Mouse (Mus musculus) c-Kit-negative CD71-positive TER-119-positive erythroid progenitor cells, embryonic 14.5 days (primary cell): ENCODE data around the gene Tsga10ip.

Source experiments
- DNase-seq: peaks from one replicate; pipeline ENCODE4 v3.0.0-alpha.2; 2013; ENCODE audit warnings: low read depth, low spot score

The Tsga10ip gene

DNA sequence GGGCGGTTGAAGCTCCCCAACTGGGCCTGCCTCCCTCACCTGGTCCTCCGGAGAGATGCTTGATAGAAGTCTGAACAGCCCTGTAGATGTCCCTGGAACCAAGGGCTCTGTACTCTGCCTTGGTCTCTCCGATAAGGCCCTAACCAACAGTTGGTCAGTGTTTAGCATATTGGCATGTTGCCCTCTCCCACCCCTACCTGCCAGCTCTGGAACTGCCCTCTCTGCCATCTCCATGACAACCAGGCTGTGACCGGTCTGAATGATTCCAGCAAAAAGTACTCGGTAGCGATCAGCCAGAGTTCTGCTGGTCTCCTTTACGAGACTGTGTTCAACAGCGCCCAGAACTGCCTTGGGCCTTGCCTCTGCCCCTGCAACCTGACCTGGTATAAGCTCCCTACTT is at the start of gene Tsga10ip:
Gene Tsga10ip (minus strand): TSS at position 234 of the 400 bp plus-strand sequence.
- no peak for DNase-seq

DNA sequence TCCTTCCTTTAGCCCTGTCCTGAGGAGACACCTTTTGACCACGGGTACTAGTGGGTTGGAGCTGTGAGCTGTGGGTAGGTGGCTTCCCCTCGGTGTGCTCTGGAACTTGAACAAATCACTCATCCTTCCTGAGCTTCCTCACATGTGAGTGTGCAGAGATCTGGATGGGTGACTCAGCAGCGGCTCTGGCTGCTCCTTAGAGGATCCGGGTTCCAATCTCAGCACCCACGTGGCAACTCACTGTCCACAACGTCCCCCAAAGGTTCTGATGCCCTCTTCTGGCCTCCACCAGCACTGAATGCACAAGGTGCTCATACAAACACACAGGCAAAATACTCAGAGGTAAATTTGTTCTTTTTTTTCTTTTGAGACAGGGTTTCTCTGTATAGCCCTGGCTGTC is 49.4 kb upstream of the Tsga10ip start:
- DNase-seq, result no peak

DNA sequence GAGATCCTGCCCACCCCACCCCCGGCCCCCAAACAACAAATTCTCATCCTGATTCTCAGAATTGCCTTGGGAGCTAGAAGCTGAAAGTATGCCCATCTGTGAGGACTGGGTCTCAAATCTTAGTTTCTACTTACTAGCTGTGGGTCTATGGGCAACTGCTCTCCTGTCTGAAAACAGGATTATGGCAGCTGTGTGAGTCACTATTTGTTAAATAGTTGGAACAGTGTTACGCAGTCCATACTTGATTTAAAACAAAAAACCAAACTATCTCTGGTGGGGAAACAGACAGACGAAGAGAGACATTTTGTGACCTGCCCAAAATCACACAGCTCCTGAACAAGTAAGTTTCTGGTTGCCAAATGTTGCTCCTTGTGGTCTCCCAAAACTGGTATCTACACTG is 47.3 kb upstream of the Tsga10ip start:
- DNase-seq, result no peak

DNA sequence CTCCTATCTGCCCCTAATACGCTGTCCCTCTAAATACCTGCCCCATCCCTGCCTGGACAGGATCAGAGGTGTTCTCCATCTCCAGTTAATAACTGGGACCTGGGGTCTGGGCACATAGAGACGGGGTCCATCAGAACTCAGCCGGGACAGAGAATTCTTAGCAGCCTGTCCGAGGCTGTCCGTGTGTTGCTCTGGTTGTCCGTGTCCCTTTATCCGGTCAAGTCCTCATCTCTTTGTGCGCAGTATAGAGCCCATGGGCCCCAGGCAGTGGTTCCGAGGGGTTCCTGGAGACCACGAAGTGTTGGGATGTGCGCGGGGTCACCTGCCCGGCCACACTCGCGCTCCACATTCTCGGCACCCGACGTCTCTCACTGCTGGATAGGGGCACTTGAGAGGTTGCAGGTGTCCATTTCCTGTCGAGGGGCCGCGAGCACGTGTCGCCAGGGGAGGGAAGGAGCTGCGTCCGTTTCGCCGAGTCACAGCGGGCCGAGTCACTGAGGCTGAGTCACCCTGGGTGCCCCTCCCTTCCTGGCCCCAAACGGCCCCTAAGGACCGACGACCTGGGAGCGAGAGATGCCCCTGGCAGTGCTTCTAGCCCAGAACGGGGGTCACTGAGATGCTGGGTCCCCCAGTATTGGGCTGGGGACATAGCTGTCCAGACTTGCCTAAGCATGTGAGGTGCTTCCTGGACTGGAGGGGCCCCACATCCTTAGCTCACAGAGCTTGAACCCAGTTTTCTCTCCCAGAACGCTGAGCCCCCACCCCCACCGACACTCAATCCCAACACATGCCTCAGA is 46.2 kb upstream of the Tsga10ip start:
- DNase-seq, result no peak

DNA sequence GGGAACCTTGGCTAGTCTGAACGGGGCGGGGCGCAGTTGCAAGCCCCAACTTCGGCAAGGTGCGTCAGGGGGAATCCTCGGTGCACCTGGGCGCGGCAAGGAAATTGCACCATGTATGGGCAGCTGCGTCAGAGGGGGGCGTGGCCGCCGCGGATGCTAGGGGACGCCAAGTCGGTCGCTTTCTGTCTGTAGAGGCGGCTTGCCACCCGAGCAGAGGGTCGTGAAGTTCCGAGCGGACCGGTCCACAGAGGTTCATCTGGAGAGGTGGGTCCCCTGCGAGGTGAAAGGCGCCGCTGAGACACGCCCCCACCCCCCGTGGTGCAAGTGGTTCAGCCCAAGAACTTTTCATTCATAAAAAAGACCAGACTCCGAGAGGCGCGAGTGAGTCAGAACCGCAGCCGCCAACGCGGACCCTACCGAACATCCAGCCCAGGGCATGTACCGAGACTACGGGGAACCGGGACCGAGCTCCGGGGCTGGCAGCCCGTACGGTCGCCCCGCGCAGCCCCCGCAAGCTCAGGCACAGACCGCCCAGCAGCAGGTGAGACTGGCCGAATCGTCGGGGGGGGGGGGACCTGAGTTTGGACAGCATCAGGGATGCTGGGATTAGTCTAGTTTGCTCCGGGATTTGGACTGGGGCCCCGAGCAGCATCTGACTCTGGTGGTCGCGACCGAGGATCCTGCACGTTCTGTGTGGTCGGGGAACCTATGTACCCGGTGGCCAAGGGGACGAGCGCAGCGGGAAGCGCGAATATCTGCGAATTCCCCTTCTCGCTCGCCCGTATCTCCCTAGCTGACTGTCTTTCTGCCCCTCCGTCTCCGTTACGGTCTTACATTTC is 45.4 kb upstream of the Tsga10ip start, which contains the start of gene Fosl1:
Gene Fosl1 (plus strand): TSS at position 33 of the 839 bp plus-strand sequence.
- no peak for DNase-seq

DNA sequence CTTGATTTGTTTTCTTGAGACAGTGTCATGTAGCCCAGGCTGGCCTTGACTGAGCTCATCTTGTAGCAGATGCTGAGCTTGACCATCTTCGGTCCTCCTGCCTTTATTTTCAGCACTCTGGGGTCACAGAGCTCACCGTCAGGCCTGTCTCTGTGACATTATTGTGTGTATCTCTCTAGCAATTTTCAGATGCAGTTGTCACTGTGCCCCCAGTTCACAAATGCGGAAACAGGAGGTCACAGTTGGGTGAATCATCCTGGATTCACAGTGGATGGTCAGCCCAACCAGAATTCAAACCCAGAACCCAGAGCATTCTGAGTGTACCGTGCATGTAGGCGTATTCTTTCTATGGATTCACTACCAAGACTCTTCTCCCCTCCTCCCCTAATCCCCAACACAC is 43.4 kb upstream of the Tsga10ip start:
- DNase-seq, result no peak

DNA sequence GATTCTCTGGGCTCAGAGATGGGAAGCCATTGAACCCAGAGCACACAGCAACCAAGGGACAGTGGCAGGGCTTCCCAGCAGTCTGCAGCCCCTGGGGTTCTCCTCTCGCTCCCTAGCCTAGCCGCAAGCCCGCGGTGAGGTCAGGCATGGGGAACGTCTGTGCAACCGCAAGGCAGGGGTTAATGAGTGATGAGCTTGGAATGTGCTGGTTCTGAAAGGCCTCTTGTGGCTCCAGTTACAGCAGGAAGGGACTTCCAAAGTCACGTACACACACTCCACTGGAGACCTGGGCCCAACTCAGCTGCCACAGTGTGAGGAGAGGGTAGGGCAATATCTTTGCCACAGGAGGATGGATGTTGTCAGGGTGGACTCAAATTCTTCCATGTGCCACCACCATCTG is 42.6 kb upstream of the Tsga10ip start:
- DNase-seq, result no peak

DNA sequence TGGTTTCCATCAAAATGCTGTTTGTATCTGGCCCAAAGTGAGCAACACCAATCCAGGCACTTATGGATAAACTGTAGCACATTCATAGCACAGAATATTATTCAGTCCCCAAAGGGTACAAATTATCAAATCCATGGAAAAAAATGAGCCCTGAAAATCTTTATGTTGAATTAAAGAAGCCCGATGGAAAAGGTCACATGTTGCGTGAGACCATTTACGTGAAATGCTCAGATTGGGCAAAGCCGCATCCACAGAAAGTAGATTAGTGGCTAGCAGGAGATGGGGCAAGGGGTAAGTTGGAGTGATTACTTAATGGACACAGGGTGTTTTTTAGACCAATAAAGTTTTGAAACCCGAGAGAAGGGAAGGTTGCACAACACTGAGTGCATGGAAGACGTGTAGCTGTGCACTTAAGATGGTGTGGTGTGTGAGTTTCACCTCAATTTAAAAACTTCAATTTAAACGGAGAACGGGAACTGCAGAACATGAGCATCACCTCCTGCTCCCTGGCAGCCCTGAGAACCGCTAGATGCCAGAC is 42.1 kb upstream of the Tsga10ip start:
- no peak for DNase-seq

DNA sequence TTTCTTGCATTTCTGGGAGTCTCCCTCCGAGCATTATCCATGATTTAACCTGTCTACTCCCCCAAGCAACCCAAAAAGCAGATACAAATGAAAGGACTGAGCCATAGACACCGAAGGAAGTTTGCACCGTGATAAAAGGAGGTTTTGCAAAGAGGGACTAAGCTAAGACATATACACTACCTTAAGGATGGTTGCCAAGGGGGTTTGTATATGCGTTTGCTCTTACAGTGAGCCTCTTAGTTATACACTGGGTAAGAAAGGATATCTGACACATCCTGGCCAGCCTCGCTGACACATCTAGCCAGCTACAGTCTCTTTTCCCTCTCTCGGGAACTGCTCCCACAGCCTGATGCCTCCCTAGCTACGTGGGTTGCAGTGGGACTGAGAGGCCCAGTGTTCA is 31.6 kb upstream of the Tsga10ip start:
- no peak for DNase-seq

DNA sequence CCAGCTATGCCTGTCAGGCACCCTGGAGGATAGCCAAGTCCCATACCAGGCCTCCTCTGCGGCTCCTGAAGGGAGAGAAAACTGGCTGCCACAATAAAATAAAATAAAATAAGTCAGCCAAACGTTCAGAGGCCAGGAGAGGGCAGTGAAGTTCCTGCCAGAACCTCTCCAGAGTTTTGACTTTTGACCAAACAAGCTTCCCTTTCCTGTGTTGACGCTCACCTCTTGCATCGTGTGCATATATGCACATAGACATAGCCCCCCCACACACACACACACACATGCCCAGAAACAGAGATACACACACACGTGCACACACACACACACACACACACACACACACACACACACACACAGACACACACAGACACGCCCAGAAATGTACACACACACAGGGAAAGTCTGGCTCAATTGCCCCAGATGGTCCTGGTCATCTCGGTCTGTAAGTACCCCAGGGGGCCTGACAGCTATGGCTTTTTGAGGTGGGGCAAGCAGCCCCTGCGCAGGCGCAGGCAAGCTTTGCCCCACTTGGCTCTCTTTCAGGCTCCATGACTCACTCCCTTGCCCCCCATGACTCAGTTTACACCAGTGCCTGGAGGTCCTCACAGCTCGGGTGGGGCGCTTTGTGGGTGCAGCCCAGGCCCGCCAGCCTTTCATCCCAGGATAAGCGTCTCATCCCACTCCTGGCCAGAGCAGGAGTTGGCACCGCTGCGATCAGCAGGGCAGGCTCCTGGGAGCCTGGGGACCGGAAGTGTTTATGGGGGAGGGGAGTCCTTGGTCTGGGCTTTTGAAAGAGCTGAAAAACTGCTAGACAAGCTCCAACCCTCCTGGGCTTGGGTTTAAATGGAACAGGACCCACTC is 30.9 kb upstream of the Tsga10ip start:
- no peak for DNase-seq

DNA sequence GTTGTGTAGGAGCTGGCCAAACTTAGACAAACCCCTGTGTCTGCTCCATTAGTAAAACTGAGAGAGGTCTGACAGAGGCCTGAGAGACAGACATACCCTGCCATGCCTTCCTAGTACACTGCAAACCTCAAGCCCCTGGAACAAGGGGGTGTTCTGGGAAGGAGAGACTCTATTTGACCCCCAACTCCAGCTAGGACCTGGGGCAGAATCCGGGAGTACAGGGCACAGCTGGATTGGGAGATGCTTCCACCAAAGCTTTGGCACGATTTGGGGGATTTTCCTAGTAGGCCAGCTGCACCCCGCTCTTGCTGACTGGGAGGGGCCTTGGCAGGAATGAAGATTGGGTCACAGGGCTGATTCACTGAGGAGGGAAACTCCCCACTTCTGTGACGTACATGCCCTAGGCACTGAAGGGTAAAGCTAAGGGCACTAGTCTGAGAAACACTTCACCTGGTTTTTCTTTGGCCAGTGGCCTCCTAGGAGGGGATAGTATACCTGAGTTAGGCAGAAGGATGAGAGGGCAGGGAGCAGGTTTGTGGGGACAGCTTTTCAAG is 29.7 kb upstream of the Tsga10ip start:
- no peak for DNase-seq

DNA sequence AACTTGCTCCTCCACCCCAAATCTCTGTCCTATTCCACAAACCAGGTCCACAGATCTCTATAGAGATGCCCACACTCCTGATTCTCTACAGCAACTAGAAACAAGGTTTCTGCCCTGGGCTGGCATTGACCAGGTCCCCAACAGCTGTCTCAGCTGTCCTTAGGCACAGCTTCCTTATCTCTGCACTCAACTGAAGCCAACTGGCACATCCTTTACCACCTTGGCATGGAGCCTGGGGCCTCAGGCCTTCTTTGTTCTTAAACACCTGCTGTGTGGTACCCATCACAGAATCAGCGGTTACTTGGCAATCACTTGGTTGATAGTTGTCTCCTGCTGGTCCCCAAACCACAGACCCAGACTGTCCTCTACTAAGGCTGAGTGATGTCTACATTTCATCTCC is 28.1 kb upstream of the Tsga10ip start:
- DNase-seq, result no peak

DNA sequence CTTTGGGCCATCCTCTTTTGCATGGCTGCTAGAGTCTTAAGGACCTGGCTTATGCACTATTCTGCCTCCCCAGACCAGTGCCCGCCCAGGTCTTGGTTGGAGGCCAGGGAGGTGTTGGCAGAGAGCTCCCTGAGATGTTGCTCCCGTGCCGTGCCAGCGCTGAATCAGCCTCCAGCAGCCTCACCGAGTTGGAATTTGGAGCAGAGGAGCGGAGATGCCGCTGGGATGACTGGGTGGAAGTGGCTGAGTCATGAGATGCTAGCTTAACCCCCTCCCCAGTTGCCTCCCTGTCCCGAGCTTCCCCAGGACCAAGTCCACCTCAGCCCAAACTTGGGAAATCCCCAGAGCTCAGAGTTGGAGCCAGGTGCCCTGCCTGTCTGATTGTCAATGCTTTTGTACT is 27.5 kb upstream of the Tsga10ip start:
- no peak for DNase-seq

DNA sequence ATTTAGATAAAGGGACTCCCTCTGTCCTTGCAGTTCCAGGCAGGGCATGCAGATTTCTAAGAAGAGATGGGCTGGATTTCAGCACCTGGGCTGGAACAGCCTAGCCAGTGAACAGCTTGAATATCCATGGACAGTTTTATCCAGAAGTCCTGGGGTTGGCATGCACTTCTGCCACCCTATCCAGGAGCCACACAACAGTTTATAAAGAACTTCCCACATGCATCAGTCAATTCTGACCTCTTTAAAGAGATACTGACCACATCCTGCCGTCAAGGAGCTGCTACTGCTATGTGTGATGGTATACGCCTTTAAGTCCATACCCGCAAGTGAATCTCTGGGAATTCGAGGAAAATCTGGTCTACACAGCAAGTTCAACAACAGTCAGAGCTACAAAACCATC is 26.9 kb upstream of the Tsga10ip start:
- no peak for DNase-seq

DNA sequence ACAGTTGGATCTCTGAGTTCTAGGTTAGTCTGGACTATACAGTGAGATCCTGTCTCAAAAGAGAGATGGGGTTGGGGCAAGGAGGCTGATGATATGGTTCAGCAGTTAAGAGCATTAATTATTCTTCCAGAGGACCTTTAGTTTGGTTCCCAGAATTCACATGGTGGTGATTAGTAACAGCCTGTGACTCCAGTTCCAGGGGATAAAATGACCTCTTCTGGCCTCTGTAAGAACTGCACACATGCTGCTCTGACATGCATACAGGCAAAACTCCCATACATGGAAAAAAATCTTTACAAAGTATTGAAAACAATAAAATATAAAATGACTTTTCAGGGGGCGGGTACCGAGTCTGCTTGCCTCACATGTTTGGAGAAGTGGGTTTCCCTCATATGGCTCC is 25.8 kb upstream of the Tsga10ip start:
- no peak for DNase-seq

DNA sequence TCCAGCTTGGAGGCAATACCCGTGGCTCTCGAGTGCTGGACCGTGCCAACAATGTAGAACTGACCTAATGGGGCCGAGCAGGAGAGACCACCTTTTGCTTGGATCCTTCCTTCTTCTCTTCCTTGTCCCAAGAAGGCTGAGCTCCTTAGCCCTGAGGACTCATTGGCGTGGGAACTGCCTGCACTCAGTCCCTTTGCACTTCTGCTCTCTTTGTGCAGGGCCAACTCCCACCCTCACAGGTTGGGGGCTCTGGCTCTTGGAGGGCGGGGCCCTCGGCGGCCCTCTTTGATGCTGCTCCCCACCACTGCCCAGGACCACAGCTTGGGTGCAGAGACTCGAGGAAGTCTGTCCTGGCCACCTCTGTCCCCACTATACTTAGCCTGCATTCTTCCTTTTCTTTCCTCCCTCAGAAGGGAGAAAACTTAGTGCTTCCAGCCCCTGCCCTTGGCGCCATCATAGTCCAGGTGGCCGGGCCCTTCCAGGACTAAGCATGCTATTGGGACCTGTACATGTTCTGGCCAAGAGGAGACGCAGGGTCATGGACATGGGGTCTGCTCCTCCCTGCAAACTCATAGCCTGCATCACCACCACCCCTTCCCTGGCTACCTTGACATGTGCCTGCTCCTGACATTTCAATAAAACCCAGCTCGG is 24.4 kb upstream of the Tsga10ip start:
- DNase-seq, result no peak

DNA sequence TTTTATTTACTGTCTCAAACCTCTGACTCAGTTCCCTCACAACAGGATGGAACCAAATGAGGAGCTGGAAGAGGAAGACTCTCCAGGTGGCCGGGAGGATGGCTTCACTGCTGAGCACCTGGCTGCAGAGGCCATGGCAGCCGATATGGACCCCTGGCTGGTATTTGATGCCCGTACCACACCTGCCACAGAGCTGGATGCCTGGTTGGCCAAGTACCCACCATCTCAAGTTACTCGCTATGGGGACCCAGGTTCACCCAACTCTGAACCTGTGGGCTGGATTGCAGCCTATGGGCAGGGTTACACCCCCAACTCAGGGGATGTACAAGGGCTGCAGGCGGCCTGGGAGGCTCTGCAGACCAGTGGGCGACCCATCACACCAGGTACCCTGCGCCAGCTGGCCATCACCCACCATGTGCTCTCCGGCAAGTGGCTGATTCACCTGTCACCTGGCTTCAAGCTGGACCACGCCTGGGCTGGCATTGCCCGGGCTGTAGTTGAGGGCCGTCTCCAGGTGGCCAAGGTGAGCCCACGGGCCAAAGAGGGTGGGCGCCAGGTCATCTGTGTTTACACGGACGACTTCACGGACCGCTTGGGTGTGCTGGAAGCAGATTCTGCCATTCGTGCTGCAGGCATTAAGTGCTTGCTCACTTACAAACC is 23.7 kb upstream of the Tsga10ip start:
- no peak for DNase-seq

DNA sequence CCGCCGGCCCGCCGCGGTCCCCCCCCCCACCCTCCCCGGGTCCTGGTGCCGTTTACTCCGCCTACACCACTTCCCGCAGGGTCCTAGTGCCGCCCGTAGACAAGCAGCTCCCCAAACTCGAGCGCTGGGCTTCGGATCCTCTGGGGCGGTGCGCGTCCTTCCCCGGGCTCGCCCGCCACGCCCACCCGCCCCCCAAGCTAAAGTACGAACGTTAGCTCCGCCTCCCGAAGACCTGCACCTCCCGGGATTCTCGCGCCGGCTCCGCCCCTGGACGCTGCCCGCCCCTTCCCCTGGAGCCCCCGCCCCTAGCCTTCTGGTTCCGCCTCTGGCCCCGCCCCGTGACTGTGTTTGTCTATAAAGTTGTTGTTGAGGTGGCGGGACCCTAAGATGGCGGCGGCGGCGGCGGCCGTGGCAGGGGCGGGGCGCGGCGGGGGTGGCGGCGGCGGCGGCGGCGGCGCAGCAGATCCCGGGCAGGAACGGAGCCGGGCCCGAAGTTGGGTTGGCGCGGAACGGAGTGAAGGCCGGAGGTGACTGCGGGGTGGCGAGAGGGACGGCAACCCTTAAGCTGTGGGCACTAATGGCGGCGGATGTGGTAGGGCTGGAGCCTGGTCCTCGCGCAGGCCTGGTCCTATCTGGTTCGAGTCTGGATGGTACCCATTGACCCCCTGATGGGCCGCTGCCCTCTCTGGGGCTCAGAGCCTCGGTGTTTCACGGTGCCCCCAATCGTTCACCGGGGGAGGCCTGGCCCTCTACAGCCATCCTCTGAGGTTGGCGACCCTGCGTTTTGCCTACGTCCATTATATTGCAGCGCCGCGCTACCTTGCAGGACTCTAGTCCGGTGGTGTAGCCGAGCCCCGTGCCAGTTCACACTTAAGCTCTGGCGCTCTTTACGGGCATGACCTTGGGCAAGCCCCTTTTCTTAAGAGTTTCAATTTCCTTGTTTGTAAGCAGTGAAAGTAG is 22.7 kb upstream of the Tsga10ip start, which contains the start of the genes Drap1 and AI837181:
Gene Drap1 (minus strand): TSS at position 198 of the 960 bp plus-strand sequence.
Gene AI837181 (plus strand): TSS at position 363 of the 960 bp plus-strand sequence.
- peak; percentile 83 for DNase-seq
